Mouse (Mus musculus) heart, postnatal 0 days (tissue): ENCODE results near the gene Slf2. TPM values are rescaled to one million over a fixed set of nuclear protein-coding genes. Genes with fewer than 3 reads are reported as not detected.
A peak's percentile ranks its signal among the peaks of the same experiment; 100 is the strongest.

Source experiments
- ATAC-seq: fragments of 200-750 bp; cut with Nextera tagmentation; 2 replicates; pipeline ENCODE4 v1.8.0; 2017; ENCODE audit warnings: low read depth, moderate number of reproducible peaks, moderate library complexity; ENCODE audit not compliant: insufficient read depth
- DNase-seq: peaks from one replicate; pipeline ENCODE4 v3.0.0-alpha.2; 2016; ENCODE audit warnings: low spot score
- H3K27ac ChIP-seq: fragments of 300-500 bp; sonication (generic); 2 replicates; pipeline ENCODE4 v1.5.1; 2014; ENCODE audit warnings: low read depth, mild to moderate bottlenecking
- H3K27me3 ChIP-seq: fragments of 300-500 bp; sonication (generic); 2 replicates; pipeline ENCODE4 v1.6.1; 2014; ENCODE audit warnings: low read length, mixed read lengths; ENCODE audit not compliant: control insufficient read depth, insufficient read depth
- H3K36me3 ChIP-seq: fragments of 300-500 bp; sonication (generic); replicated peaks from 2 replicates; pipeline ENCODE4 v1.6.1; 2014; ENCODE audit warnings: low read length, mixed read lengths; ENCODE audit not compliant: control insufficient read depth, insufficient read depth
- H3K4me1 ChIP-seq: fragments of 300-500 bp; sonication (generic); 2 replicates; pipeline ENCODE4 v1.6.1; 2014; ENCODE audit warnings: antibody characterized with exemption; ENCODE audit not compliant: control insufficient read depth, insufficient read depth
- H3K4me2 ChIP-seq: fragments of 300-500 bp; sonication (generic); 2 replicates; pipeline ENCODE4 v1.6.1; 2014; ENCODE audit warnings: low read depth, mild to moderate bottlenecking, low read length, moderate library complexity
- H3K4me3 ChIP-seq: fragments of 300-500 bp; sonication (generic); 2 replicates; pipeline ENCODE4 v1.5.1; 2014; ENCODE audit warnings: low read depth, low read length
- H3K9ac ChIP-seq: fragments of 300-500 bp; sonication (generic); replicated peaks from 2 replicates; pipeline ENCODE4 v1.6.1; 2014; ENCODE audit warnings: low read depth, low read length, mixed read lengths
- H3K9me3 ChIP-seq: fragments of 300-500 bp; sonication (generic); replicated peaks from 2 replicates; pipeline ENCODE4 v1.6.1; 2016; ENCODE audit warnings: low read length; ENCODE audit not compliant: control insufficient read depth
- CTCF ChIP-seq: IDR thresholded peaks from 2 replicates; pipeline ENCODE4 v1.5.1; 2016; ENCODE audit warnings: antibody characterized with exemption, control low read depth, low read depth
- EP300 ChIP-seq: IDR thresholded peaks from 2 replicates; pipeline ENCODE4 v1.6.1; 2016; ENCODE audit warnings: antibody characterized with exemption, low read depth
- WGBS: fragments of 180-500 bp; shearing (Covaris S2); extraction: QIAGEN DNeasy Blood & Tissue Kit; methylation state at CpG from one replicate; pipeline ENCODE4 v1.1.7; 2014; 5-methylcytosine and 5-hydroxymethylcytosine counted together
- polyA plus RNA-seq: library from polyadenylated mRNA; unstranded; fragments of >200 nt; fragmentation: Nextera tagmentation; extraction: Ambion mirVana; gene quantifications from 2 replicates; pipeline ENCODE4 v1.2.1, GENCODE M21; 2015
- total RNA-seq: library from RNA; depleted of rRNA; stranded (reverse); fragments of >200 nt; gene quantifications from 2 replicates; pipeline ENCODE4 v1.2.3, GENCODE M21; 2014; ENCODE audit warnings: low replicate concordance

Gene Slf2
- total and polyA plus RNA-seq, 2 experiments from 2014 or later = 20.5 to 30.6 TPM

- TF ChIP-seq EP300 = no peak
- TF ChIP-seq CTCF = no peak
- 34% methylated on average over 17 of the region's 17 CpGs for WGBS
- Histone ChIP-seq H3K27me3 (no peaks in the 10 kb centered on the region), H3K36me3 (peaks cover 39% of the 10 kb centered on the region), H3K27ac (peak overlapping the region; percentile 86), H3K4me3 (peak overlapping the region; percentile 90), H3K9ac (peak overlapping the region; percentile 75), H3K4me2 (peak overlapping the region; percentile 94), H3K9me3 (no peaks in the 10 kb centered on the region), H3K4me1 (peaks cover 20% of the 10 kb centered on the region)
- DNase-seq (no peak), ATAC-seq (no peak)
Measured at GRCm38 (mm10) chr19:45007021-45007420, 76.1 kb downstream of the Slf2 start.

GRCm38 (mm10) chr19:45007425-45008191 lies 76.7 kb downstream of the Slf2 start:
- no peak for ATAC-seq
- peaks cover 44% of the 10 kb centered on the region for H3K36me3 ChIP-seq
- peaks cover 20% of the 10 kb centered on the region for H3K4me1 ChIP-seq
- 59% methylated on average over 20 of the region's 20 CpGs for WGBS
- no peaks in the 10 kb centered on the region for H3K27me3 ChIP-seq
- no peaks in the 10 kb centered on the region for H3K9me3 ChIP-seq
- no peak for DNase-seq
- H3K4me3 ChIP-seq = peak overlapping the region; percentile 90
- peak overlapping the region; percentile 86 for H3K27ac ChIP-seq
- TF ChIP-seq EP300 (no peak), CTCF (no peak)
- H3K4me2 ChIP-seq = peak overlapping the region; percentile 94
- peak overlapping the region; percentile 75; the same call in 1 of the 2 replicates for H3K9ac ChIP-seq

- 74% methylated on average over 4 of the region's 4 CpGs for WGBS
Measured at GRCm38 (mm10) chr19:45010646-45011045, 79.7 kb downstream of the Slf2 start.

GRCm38 (mm10) chr19:45012219-45012618 lies 81.3 kb downstream of the Slf2 start:
- Histone ChIP-seq H3K4me3 (no peak overlapping the region), H3K9ac (no peak overlapping the region), H3K27ac (no peak overlapping the region), H3K4me1 (peaks cover 18% of the 10 kb centered on the region), H3K27me3 (no peaks in the 10 kb centered on the region), H3K4me2 (no peak overlapping the region), H3K36me3 (peaks cover 29% of the 10 kb centered on the region), H3K9me3 (no peaks in the 10 kb centered on the region)
- TF ChIP-seq CTCF (no peak), EP300 (no peak)
- DNase-seq = no peak
- 86% methylated on average over 8 of the region's 8 CpGs for WGBS
- ATAC-seq = no peak

More at GRCm38 (mm10) chr19:45010646-45011045, 79.7 kb downstream of the Slf2 start:
- DNase-seq (no peak), ATAC-seq (no peak)
- peaks cover 21% of the 10 kb centered on the region for H3K4me1 ChIP-seq
- no peak for TF ChIP-seq CTCF
- TF ChIP-seq EP300 = no peak
- H3K9me3 ChIP-seq = no peaks in the 10 kb centered on the region
- no peak overlapping the region for H3K27ac ChIP-seq
- H3K27me3 ChIP-seq = no peaks in the 10 kb centered on the region
- H3K9ac ChIP-seq = no peak overlapping the region
- no peak overlapping the region for H3K4me3 ChIP-seq
- H3K4me2 ChIP-seq = no peak overlapping the region
- peaks cover 29% of the 10 kb centered on the region for H3K36me3 ChIP-seq

- Histone ChIP-seq H3K27me3 (no peaks in the 10 kb centered on the region), H3K4me3 (no peak overlapping the region), H3K9me3 (no peaks in the 10 kb centered on the region), H3K4me2 (no peak overlapping the region), H3K36me3 (peaks cover 29% of the 10 kb centered on the region), H3K9ac (no peak overlapping the region), H3K4me1 (peaks cover 13% of the 10 kb centered on the region), H3K27ac (no peak overlapping the region)
- DNase-seq (peak; percentile 58), ATAC-seq (no peak)
- peak; percentile 76 for TF ChIP-seq CTCF
- TF ChIP-seq EP300 = no peak
- 35% methylated on average over 6 of the region's 6 CpGs for WGBS
Measured at GRCm38 (mm10) chr19:45012636-45013035, 81.7 kb downstream of the Slf2 start.
